Mouse (Mus musculus) frontal cortex, adult (tissue): Measurements from ENCODE around the gene Gas2l3.

Experiments used
- ATAC-seq: cut with Nextera tagmentation; 2 replicates; pipeline ENCODE4 v1.9.2; 2017; ENCODE audit warnings: mild to moderate bottlenecking, moderate library complexity, mixed read lengths; ENCODE audit not compliant: low TSS enrichment

Gas2l3 gene

GRCm38 (mm10) chr10:89400674-89401336, 43.0 kb downstream of the Gas2l3 start:
- peak; percentile 74 for ATAC-seq

- peak; percentile 31 for ATAC-seq
These were observed 47.9 kb downstream of the Gas2l3 start for GRCm38 (mm10) chr10:89395823-89396222.

GRCm38 (mm10) chr10:89395321-89395720, 48.4 kb downstream of the Gas2l3 start:
- ATAC-seq = no peak

- no peak for ATAC-seq
These were observed 51.1 kb downstream of the Gas2l3 start for GRCm38 (mm10) chr10:89392687-89393086.

GRCm38 (mm10) chr10:89391571-89392163, 52.1 kb downstream of the Gas2l3 start:
- ATAC-seq = peak; percentile 57; the same call in 1 of the 2 replicates

- ATAC-seq = no peak
These were observed 57.3 kb downstream of the Gas2l3 start for GRCm38 (mm10) chr10:89386461-89386860.

GRCm38 (mm10) chr10:89383462-89383861, 60.3 kb downstream of the Gas2l3 start:
- peak; percentile 92 for ATAC-seq

- ATAC-seq = no peak
These were observed 66.0 kb downstream of the Gas2l3 start for GRCm38 (mm10) chr10:89377750-89378149.

- ATAC-seq = no peak
These were observed 73.7 kb downstream of the Gas2l3 start for GRCm38 (mm10) chr10:89370051-89370450.

GRCm38 (mm10) chr10:89358933-89359332, 84.8 kb downstream of the Gas2l3 start:
- no peak for ATAC-seq
